Mouse (Mus musculus) neutrophil, adult 59 days (primary cell): Measurements from ENCODE around the gene Stx16. TPM values are rescaled to one million over a fixed set of nuclear protein-coding genes. Genes with fewer than 3 reads are reported as not detected.

Experiments
- total RNA-seq, 2 experiments: library from RNA; stranded (reverse); gene quantifications; 1 replicate in 1 of 2; 2 replicates in 1 of 2; pipeline ENCODE4 v1.2.4; 2023

Gene Stx16
- total RNA-seq = 10 to 100 TPM; 40.0 to 56.0 TPM

DNA sequence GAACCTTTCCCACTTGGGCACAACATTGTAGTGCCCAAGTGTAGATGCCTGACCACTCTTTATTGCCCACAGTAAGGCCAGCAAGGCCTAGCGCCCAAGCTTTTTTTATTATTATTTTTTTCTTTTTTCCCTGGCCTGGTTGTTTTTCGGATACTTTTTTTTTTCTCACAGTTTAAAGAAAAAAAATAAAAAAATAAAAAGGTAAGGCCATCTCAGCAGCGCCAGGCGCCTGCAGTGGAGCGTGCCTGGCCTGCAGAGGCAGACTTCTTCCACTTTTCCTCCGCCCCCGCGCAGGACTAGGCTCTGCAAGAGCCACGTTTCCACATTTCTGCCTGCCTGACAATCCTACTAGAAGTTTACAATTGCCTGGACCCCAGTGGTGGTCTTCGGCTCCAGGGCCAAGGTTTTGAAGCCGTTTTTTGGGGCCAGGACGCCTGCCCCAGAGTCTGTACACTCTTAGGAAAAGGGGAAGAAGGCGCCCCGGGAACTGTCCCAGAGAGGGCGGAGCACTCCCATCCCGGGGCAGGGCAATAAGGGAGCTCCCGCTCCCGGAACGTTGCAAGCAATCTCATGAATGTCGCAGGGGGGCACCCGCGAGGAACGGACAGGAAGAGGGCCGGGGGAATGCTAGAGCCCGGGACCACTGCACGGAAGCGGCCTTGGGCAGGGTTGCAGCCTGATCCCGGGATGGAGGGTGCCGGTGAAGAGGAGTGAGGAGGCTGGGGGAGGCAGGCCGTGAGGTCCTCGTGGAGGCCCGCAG lies at the start of gene Stx16:
TSS of gene Stx16 (plus strand) at position 636 of the 760 bp plus-strand sequence.

DNA sequence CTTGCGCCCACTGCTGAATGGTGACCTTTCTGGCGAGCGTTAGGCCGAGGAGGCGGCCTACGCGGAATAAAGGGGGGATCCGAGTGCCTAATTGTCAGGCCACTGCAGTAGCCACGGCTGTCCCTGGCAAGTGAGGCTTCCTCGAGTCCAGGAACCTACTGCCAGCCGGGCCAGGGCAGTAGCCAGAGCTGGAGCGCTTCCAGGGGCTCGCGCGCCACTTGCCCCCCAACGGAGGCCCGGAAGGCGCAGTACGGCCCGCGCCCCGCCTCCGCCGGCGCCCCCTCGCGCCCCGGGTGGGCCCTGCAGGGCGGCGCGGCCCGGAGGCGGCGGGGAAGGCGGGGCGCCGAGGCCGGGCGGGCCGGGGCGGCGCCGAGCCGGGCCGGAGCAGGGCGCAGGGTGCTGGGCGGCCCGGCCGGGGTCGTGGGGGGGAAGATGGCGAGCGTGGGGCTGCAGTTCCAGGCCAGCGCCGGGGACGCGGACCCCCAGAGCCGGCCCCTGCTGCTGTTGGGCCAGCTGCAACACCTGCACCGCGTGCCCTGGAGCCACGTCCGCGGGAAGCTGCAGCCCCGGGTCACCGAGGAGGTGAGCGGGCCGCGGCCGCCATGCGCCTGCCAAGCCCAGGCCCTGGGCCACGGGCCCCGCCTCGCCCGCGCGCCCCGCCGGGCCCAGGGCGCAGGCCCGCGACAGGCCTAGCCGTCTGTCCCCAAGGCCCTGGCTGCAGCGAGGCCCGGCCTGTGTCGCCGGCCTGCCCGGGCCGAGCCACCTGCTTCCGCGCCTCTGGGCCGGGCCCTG lies 34.1 kb downstream of the Stx16 start, which contains the start of gene Npepl1:
TSS of gene Npepl1 (plus strand) at position 359 of the 792 bp plus-strand sequence.

Other genes with a start within 250 kb of the Stx16 start
- gene Npepl1, start 34.0 kb downstream of the Stx16 start, total RNA-seq = 10 to 100 TPM; 21.6 to 32.8 TPM
- gene Gnas, start 208.0 kb downstream of the Stx16 start, total RNA-seq = 100 to 1,000 TPM; 332 to 367 TPM